ENCODE assay signal across 15 mouse cellular contexts in the genomic region with DNA sequence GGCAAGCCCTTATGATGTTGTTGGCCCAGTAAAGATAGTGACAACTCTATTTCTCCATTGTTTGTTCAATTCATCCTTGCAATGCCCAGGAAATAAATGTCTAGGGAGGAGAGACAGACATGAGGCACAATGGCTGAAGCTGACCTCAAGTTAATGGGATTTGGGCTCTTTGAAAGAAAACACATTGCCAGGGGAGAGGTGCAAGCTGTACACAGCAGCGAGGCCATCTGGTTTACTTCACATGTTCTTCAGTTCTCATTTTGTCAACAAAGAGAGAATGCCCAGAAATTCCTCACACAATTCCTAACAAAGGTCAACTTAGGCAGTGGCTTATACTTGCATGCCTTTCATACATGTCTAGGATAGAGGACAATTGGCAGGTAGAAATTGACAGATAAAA.
DNase-seq lines count a peak whose midpoint lies in the region; TF ChIP-seq lines count a peak whose summit lies in the region.
"Had no signal": no experiment of that assay in that cellular context is flagged by ENCODE, and none has a peak within 500 bp of the region (broad histone marks: within the 10 kb centered on the region; RNA-seq: fewer than 3 reads in every experiment).

No protein-coding gene starts in this region.

- TF ChIP-seq POLR2A in brain, embryonic 14.5 days (IDR thresholded peaks at IDR 0.05; ENCODE audit: borderline replicate concordance, extremely low read depth, insufficient read depth, insufficient read length, poor library complexity, severe bottlenecking), result no peak

- no peak for TF ChIP-seq CTCF in brain, embryonic 14.5 days (IDR thresholded peaks at IDR 0.05; ENCODE audit: borderline replicate concordance, extremely low read depth, insufficient read depth, insufficient read length)

- peak; percentile 18 to 39 for DNase-seq in heart, postnatal 10 days
- DNase-seq in heart, postnatal 25 days (ENCODE audit: low spot score), result no peak
- peak; percentile 3 for DNase-seq in Muller cell, postnatal 12 days (ENCODE audit: inconsistent ontology term)
- peak; percentile 7 for DNase-seq in brain, embryonic 14.5 days (ENCODE audit: low read depth)
- DNase-seq in lung, postnatal 25 days (ENCODE audit: low spot score), result peak; percentile 8
- no peak for DNase-seq in right cerebral cortex, adult 2 months (ENCODE audit: low spot score in 2 of 2)
- DNase-seq in cerebellum, postnatal 36 days, result no peak
- DNase-seq: adrenal gland, postnatal 10 days; cerebellum, adult 11-12 months; cerebellum, postnatal 14 days; gastrocnemius, postnatal 25 days; kidney, adult 11 months; layer of hippocampus, postnatal 36 days; liver; thymus, postnatal 4 days had no signal

- intact Hi-C loops in heart, postnatal 10 days (cut with DNase I), result no loop called here
- intact Hi-C loops in heart, postnatal 25 days (cut with DNase I), result no loop called here

Comparison
In these comparisons a context has a peak if more than half of its experiments do, and no peak if none do; other contexts are left out.
1. DNase-seq: peak in heart, postnatal 10 days (2 of 2), Muller cell, postnatal 12 days (single experiment), brain, embryonic 14.5 days (single experiment) and lung, postnatal 25 days (single experiment); none in heart, postnatal 25 days (single experiment), right cerebral cortex, adult 2 months (0 of 2) and cerebellum, postnatal 36 days (0 of 2).